Mouse (Mus musculus) cerebellum, postnatal 10 days (tissue): ENCODE results near the gene Lasp1.
A peak's percentile ranks its signal among the peaks of the same experiment; 100 is the strongest.
"Not testable (repeated sequence)": the region's sequence is repeated elsewhere in the genome, so short reads cannot be mapped to it uniquely, and the experiment has no call there.

Experiments
- DNase-seq, 2 experiments: peaks; one replicate each; pipeline ENCODE4 v3.0.0; 2021; ENCODE audit warnings: mixed read lengths in 2 of 2

The Lasp1 gene

DNA sequence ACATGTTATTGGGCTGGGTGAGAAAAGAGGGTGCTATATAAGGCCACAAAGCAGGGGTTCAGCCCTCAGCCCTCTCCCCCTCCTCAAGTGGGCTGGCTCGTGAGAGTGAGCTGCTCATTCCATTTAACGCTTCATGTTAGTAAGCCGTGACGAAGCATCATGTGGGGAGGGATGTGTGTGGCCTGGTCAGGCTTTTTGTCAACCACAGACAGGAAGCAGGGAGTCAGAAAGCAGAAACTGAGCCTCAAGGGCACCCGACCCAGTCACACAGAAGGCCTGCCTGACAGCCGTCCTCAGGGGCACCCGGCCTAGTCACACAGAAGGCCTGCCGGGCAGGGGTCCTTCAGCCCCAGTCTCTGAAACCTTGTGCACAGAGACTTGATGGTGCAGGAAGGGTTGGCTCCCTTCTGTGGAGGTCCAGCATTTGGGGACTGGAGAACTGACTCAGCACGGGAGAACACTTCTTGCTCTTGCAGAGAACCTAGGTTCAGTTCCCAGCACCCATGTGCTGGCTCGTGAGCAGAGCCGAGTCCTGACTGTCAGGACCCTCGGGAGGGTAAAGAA, 31.2 kb downstream of the Lasp1 start:
- peak in 1 of 2 experiments; percentile 3 for DNase-seq

DNA sequence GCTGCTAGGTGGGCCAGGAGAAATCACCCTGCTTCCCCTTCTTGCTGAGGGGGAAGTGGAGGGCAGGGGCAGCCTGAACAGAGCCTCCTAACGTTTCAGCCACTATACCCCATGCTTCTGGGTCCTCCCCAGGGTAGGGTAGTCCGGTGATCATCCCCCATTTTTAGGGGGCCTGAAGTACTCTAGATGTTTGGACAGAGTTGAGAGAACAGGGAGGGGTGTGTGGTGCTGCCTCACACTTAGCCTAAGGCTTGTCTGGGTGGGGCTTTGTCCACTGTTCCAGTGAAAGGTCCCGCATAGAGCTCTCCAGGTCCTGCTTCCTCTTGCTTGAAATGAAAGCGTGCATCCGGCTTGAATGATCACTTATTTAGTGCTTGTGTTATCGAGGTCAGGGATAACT, 31.7 kb downstream of the Lasp1 start:
- DNase-seq, result peak in 1 of 2 experiments; percentile 1

DNA sequence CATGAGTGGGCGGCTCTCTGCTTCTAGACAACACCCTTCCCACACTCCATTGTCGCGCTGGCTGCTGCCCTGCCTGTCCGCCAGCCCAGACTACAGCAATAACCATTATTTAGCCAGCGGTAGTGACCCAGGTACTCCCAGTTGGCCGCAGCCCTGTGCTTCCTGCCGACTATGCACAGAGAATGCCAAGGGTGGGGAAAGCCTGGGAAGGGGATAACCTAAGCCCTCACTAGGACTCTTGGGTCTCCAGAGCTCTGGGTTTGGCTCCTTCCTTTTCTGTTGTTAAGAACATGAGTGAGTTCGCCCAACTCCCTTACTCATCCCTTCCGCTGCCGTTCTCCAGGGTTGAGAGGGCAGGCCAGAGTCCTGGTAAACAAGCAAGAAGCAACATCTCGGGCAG, 33.2 kb downstream of the Lasp1 start:
- DNase-seq, result no peak

DNA sequence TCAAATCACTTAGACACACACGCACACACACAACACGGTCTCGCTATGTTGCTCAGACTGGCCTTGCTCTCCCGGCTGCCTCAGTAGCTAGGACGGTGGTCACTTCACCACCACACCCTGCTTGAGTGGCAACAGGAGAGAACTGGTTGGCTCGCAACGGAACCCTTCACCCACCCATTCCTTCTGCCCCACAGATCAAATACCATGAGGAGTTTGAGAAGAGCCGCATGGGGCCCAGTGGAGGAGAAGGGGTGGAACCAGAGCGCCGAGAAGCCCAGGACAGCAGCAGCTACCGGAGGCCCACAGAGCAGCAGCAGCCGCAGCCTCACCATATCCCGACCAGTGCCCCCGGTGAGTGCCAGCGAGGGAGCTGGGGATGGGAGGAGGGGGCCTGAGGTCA, 34.6 kb downstream of the Lasp1 start:
- DNase-seq, result no peak

DNA sequence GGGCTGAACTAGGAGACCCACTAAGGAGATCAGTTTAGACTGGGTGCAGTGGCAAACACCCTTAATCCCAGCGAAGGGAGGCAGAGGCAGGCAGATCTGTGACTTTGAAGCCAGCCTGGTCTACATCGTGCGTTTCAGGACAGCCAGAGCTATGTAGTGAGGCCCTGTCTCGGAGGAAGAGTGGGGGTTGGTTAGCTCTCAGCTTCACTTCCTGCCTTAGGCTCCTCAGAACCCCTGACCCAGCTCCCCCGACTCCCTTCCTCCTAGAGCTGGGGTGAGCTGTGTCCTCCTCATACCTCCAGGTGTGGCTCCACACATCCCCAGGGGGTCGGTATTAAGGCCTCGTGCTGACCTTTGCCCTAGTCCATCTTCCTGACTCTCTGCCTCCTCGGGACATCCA, 37.7 kb downstream of the Lasp1 start:
- no peak for DNase-seq

DNA sequence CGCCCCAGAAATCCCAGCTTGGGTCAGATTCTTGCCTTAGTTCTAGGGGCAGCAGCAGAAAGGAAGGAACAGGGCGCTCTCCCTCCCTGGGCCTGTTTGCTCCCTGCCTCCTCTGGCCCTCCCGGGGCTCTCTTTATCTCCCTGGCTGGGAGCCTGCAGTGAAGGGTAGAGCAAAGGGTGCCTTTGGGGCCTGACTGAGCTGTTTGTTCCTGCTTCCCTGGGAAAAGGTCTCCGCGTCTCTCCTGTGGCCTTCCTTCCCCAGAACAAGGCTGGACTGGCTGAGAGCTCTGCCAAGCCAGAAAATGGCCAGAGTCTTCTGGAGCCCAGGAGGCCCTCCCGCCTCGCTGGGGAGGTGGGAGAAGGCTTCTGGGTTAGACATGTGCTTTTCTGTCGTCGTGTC, 38.3 kb downstream of the Lasp1 start:
- DNase-seq, result not testable (repeated sequence)

DNA sequence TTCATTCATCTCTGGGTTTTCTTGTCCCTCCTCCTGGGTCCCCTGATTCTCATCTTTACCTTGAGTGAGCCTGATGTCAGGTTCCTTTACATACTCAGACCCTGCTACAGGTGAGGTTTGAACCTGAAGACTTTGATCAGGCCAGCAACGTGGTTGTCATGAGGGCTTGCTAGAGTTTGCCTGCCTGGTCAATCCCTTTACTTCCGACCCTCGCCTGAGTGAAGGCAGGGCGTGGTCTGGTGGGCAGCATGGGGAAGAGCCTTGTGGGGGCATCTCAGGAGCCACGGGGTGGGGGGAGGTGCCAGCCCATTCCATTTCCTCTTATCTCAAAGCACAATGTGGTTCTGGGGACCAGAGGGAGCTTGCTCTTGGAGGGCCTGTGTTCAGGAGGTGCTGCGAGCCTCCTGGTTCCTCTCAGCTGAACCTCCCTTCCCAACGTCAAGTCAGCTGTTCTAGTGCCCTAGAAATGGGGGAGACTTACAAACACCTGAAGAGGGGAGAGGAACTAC, 38.9 kb downstream of the Lasp1 start:
- no peak for DNase-seq

DNA sequence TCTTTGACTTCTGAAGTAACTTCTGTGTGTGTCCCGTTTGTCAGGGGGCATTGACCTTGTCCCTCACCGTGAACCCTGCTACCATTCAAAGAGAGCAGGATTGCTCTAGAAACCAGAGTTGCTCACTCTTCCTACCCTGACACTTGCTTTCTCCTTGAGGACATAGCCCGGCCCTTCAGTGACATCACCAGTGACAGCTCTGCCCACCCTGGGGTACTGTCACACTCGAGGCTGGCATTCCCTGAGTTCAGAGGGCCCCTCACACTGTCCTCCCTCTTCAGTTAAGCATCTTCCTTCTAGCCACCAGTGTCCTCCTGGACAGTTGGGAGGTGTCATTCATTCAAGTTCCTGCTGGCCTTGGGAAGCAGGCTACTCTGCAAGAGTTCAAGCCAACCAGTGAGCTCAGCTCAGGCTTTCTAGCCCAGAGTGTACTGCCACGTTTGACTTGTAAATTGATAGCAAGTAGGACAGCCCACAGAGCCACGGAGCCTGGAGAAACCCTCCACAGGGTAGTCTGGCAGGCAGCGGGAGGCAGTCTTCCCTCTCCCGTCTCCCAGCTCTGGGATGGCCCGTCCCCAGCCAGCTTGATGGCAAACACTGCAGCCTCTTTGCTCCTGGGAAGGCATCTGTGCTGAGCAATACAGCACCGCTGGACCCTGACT, 40.1 kb downstream of the Lasp1 start:
- DNase-seq, result no peak

DNA sequence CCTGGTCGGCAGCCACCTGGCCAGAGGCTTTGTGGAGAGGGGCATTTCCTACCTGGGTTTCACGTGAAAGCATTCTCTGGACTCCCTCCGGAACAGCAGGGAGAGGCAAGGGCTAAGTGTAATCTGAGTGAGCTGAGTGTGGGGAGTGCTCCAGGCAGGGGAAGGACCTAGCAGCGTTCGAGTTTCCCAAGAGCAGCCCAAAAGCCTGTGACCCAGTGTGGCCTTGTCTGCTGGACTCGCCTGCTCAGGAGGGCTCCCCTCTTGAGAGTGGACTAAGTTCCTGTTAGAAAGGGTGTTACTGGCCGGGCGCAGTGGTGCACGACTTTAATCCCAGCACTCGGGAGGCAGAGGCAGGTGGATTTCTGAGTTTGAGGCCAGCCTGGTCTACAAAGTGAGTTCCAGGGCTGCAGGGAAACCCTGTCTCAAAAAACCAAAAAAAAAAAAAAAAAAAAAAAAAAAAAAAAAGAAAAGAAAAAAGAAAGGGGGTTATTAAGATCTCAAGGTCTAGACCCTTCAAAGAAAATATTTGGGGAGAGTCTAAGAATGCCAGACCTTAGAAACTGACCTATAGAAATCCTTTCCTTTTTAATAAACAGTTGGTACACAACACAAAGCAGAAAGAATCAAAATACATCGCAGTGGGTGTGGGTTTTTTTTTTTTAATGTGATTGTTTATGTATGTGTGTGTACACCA, 40.8 kb downstream of the Lasp1 start:
- no peak for DNase-seq

DNA sequence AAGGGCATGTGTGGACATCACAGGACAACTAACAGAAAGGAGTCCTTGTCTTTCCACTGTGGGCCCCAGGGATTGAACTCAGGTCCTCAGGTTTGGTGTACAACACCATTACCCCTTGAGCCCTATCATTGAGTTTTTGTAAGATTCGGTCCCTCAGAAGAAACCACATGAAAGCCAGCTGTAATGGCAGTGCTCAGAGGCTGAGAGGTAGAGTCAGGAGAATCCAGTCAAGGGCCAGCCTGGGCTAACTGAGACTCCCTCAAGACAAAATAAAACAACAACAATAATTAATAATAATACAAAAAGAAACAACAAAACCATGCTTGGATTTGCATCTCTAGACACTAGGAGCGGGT, 41.3 kb downstream of the Lasp1 start:
- no peak for DNase-seq

DNA sequence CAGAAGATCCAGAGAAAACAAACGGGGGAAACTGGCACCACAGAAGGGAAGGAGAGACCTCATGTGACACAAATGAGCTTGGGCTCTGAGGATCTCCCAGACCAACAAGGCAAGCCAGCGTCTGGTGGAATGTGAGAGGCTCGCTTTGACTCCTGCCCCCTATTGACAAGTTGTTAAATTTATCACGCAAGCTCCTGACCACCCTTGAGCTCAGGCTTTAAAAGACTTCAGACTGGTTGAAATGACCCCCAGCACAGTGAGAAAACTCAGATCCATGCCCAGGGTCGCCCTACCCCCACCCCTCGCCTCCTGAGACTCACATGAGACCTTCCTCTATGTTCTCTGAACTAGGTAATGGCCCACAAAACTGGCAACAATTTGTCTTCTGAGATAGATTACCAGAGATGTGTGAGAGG, 41.7 kb downstream of the Lasp1 start, which contains the start of gene B230217C12Rik:
TSS of gene B230217C12Rik (plus strand) at position 242 of the 416 bp plus-strand sequence.
- peak; percentile 61 to 73 for DNase-seq

DNA sequence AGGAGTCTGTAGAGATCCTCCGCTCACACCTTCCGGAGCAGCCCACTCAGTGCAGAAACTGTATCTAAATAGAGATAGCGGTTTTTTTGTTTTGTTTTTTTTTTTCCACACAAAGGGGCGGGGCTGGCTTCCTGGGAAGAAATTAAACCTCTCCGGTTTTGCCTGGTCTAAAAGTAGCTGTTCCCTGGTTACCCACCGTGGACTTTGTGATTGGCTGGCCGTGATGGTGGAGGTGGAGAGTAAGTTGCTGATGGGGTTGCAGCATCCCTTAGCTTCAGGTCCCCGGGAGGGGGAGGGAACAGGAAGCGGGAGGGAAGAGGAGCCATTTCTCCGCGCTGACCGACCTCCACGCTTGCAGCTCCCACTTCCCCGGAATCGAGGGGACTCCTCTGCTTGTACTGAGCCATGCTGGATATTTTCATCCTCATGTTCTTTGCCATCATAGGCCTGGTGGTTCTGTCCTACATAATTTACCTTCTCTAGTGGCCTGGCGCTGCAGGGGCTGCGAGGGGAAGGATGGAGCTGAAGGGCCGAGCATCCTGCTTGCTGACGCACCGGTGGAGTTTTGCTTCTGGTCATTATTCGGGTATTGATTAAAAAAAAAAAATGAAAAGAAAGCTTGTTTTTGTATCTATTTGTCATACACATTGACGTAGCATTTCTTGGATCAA, 42.3 kb downstream of the Lasp1 start:
- DNase-seq, result peak; percentile 93

DNA sequence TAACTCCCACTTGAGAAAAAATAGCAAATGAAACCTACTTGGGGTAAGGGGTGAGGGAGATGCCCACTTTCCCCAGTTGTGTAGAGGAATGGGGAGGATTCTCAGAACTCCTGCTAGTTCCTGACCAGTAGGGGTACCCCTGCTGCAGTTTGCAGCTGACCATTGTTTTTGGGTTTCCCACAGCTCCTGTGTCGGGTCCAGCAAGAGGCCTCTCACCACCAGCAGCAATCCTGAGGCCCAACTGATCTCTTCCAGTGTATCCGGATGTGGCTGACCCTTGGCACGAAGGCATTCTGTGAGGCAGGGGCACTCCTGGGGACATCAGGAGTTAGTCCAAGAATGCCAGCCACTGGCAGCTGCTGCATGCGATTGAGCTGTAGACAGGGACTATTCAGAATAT, 43.2 kb downstream of the Lasp1 start:
- peak in 1 of 2 experiments; percentile 37 for DNase-seq

DNA sequence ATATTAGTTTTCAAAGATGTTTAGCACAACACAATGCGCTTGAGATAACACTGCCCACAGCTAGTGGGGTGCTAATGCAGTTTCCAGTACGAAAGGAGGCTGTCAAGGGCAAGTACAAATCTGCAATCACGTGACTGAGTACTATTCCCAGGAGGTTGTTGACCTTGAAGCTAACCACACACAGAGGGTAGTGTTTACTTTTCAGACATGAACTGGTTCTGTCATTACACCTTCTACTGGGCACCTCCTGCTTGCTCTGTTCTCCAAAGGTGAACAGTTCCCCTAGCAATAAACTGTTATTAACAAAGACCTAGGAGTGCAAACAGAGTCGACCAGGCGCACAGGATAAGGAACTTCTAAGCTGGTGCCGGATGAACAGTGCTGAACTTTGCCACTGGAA, 51.6 kb downstream of the Lasp1 start:
- DNase-seq, result no peak

DNA sequence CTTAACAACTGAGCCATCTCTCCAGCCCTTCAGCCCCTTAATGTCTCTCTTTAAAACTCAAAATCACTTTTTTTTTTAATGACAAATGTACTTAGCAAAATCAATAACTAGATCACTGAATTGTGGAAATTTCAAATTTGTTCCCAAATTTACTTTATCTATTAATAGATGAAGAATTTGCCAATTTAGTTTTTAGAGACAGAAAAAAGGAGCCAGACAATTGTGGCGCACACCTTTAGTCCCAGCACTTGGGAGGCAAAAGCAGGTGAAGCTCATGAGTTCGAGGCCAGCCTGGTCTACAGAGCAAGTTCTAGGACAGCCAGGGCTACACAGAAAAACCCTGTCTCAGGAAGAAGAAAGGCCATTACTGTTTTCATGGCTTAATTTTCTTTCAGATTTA, 52.8 kb downstream of the Lasp1 start:
- DNase-seq, result no peak

DNA sequence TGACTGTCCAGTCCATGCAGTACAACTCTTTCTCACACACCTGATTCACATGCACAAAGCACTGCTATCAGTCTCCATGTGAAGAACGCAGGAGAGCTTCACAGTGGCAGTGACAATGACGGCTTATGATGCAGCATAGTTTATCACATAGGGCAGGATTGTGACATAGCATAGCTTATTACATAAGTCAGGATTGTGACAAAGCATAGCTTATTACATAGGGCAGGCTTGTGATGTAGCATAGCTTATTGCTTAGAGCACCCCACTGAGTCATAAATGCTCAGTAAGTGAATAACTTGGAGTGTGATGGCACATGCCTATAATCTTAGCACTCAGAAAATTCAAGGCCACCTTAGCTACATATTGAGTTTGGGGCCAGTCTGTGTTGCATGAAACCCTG, 56.7 kb downstream of the Lasp1 start:
- no peak for DNase-seq

DNA sequence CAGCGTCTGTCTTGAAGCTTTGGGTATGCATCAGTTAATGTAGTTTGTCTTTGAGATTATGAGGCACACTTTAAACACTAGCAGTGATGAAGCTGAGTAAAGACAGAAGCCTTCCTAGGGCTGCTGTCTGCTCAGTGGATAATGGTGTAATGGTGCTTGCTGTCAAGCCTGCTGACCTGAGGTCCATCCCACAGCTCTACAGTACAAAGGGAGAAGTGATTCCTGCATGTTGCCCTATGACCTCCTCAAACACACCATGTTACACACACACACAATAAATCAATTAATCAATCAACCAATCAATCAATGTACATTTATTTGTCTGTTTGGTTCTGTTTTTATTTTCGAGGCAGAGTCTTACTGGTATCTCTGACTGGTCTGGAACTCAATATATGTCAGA, 63.3 kb downstream of the Lasp1 start:
- no peak for DNase-seq

DNA sequence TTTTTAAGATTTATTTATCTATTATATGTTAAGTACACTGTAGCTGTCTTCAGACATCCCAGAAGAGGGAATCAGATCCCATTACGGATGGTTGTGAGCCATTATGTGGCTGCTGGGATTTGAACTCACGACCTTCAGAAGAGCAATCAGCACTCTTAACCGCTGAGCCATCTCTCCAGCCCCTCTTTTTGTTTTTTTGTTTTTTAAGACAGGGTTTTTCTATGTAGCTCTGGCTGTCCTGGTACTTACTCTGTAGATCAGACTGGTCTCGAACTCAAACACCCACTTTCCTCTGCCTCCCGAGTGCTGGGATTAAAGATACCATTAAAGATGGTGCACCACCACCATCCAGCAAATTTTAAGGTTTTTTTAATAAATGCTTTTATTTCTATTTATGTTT, 66.6 kb downstream of the Lasp1 start:
- no peak for DNase-seq

DNA sequence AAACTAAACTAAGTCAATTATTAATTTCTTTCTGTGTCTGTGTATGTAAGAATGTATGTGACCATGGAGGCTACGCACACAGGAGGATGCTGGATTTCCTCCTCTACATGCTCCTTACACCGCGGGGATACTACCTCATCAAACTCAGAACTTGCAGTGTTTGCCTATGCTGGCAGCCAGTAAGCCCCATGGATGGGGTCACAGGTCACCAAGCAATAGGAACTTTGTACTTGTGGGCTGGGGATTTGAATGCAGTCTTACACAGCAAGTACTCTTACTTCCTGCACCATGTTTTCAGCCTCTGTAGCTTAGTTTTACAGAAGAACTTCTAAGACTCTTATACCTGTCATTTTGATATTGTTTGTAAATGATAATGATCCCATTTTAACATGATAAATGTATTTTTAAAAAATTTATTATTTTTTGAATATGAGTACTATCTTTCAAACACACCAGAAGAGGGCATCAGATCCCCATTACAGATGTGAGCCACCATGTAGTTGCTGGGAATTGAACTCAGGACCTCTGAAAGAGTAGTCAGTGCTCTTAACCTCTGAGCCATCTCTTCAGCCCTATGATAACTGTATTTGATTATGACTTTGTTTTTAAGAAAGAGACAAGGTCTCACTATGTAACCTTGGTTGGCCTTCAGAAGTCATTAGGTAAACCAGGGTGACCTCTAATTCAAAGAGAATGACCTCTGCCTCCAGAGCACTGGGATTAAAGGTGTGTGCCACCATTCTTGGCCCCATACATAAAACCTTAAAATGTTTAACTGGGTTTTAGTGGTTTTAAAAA, 67.5 kb downstream of the Lasp1 start:
- no peak for DNase-seq

DNA sequence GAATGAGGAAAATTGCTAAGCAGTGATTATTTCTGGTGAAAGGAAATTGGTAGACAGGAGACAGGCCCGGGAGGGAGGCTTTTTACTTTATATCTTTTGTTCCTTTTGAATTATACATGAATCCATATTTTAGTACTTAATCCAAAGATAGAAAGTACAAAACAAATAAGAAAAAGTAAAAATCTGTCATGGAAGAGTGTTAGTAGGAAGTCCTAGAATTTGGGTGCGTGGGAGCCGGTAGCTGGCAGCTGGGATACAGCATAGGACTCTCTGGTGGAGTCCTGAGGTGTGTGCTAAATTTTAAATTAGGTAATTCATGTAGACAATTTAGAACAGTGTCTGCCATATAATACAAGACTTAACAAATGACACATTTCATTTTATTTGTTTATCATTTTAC, 68.8 kb downstream of the Lasp1 start:
- no peak for DNase-seq

DNA sequence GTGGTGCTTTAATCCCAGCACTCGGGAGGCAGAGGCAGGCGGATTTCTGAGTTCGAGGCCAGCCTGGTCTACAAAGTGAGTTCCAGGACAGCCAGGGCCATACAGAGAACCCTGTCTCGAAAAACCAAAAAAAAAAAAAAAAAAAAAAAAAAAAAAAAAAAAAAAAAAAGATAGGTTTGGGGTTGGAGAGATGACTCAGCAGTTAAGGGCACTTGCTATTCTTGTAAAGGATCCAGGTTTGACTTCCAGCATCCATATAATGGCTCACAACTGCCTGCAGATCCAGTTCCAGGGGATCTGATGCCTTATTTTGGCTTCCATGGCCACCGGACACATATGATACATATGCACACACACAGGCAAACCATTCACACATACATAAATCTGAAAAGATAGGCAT, 73.6 kb downstream of the Lasp1 start:
- not testable (repeated sequence) for DNase-seq

DNA sequence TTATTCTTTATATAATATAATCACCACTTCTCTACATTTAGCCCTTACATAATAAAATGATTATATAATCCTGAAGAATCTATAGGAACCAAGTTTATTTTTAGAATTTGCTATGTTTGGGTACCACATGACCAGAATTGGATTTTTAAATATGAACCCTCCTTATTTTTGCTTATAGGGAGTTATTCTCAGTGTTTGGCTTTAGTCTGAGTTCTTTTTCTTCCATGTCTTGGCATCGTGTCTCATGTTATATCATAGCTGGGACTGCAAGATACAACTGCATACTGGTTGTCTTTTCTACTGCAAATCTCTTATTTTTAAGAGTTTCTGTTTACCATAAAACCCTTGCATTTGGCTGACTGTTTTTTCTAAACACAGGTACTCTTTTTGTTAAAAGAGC, 75.6 kb downstream of the Lasp1 start:
- DNase-seq, result no peak

DNA sequence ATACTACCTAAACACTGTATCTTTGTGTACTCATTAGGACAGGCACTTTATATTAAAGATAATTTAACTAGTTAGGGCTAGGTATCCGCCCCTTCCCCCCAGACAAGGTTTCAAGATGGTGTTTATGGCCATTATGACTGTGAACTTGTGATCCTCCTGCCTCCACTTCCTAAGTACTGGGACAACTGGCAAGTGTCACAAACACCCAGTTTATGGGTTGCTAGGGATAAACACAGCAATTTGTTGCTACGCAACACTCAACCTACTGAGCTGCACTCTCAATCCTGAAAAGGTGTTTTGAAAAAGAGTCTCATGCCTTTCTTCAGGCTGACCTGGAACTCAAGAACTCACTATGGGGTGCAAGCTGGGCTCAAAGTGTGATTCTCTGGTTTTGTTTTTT, 78.5 kb downstream of the Lasp1 start:
- DNase-seq, result no peak
